Mouse (Mus musculus): ENCODE measurements at regions not wholly inside any gene's neighbourhood (a gene's known extent, or its start where the extent isn't known, plus 50 kb on each side); places are given as distances from the start of the nearest gene placed in this dataset.

DNA sequence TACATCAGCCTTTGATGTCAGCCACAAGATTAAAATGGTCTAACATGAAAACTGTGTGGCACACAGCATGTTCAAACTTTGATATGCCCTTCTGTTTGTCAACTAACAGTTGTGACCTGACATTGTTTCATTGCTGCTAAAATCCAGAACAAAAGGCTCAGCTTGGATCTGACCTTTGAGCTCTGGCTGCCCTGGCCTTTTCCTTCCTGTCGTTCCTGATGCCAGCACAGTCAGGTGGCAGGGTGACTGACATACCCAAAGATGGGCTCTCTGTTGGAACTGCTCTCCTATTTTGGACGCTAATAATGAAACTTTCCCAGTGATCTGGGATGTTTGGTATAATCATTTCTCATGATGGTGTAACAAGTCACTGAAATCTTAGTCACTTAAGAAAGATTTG, 416.8 kb upstream of the Mki67 start:
- no peak for ATAC-seq (replicated peaks; ENCODE audit: low FRiP score, low TSS enrichment, poor library complexity, severe bottlenecking)

DNA sequence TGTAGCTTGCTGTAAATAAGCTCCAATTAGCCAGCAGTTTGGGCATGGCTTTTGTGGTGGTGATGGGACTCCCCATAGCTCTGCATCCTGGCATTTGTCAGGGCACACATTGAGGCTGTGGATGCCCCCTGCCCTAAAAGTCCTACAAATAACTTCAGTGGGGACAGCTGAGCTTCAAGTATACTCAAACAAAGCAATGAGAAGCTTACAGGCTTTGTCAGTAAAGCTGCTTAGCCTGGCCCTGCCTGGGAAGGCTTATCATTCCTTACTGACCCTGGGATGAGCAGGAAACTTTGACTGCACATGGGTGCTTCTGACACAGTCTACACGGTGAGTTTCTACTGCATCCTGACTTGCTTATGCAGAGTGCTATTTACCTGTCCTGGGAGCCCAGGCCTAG, 420.5 kb upstream of the Mki67 start:
- no peak for ATAC-seq (replicated peaks; ENCODE audit: low FRiP score, low TSS enrichment, poor library complexity, severe bottlenecking)

DNA sequence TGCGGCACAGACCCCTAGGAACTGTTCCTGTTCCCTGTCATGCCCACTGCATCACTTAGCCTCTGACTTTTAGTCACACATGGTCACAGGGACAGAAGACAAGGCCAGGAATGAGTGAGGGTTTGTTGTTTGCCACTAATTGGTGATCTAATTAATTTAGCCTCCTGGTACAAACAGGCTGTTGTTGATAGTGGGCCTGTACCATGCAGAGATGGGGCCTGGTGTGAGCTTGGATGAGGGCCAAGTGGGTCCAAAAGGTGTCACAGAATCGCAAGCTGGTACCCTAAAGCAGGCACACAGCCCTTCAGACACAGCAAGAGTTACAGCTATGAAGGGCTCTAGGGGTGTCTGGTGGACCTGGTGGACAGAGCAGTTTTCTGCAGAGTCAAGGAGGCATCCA, 421.2 kb upstream of the Mki67 start:
- ATAC-seq (replicated peaks; ENCODE audit: low FRiP score, low TSS enrichment, poor library complexity, severe bottlenecking) = no peak

DNA sequence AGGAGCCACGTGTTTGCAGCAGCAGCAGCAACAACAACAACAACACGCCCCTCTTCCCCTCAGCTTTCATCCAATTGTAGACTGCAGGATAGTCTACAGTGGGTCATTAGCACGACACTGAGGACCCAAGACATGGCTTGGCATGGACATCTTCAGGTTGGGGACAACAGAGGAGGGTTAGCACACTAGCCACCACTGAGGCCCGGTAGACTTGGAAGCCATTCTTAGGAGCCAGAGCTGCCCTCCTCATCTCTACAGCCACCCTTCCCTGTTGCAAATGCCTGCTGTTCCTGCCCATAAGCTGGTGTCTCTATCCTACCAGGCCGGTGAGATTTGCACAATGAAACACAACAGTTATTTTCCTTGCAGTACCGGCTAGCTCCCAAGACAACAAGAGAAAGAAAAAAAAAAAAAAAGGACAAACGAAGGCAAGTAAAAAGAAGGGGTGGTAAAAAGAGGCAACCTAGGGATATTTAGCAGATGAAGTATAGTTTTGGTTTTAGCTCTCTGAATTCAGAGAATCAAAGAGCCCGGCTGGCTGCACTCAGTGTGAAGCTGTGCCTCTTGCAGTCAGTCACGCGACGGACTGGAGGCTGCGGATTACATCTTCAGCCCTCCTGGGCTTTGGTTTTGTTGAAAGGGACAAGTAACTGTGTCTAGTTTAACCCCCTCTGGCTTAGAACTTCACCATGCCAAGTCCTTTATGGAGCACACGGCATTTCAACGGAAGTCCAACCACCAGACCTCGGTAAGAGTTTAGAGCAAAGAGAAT, 421.9 kb upstream of the Mki67 start:
- no peak for ATAC-seq (replicated peaks; ENCODE audit: low FRiP score, low TSS enrichment, poor library complexity, severe bottlenecking)

DNA sequence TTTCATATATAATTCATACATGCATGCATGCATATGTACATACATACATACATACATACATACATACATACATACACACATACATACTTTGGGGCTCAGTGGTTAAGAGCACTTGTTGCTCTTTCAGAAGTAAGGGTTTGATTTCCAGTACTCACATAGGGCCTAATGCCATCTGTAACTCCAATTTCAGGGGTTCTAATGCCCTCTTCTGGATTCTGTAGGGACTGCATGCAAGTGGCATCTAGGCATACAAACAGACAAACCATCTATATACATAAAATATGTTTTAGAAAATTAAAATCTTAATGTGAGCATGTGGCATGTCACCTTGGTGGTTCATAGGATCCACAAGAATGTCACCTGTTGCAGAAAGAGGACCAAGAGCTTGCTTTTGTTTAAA, 426.7 kb upstream of the Mki67 start:
- peak; percentile 66 for ATAC-seq (replicated peaks; ENCODE audit: low FRiP score, low TSS enrichment, poor library complexity, severe bottlenecking)

DNA sequence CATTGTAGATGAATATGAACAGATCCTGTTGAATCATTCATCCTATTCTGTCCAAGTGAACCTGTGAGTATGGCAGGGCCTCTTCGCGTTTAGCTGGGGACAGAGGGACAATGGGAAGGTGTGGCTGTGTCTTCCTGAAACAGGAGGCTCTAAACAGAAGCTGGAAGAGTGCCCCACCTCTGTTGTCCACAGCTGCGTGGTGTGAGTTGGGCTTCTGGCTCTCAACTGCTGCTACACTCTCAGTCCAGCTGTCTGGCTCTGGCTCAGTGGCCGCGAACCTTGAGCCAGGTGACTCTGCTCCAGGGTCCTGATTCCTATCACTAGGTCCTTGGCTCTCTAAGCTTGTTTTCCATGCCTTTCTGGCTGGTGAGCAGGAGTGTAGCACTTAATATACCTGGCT, 434.0 kb upstream of the Mki67 start:
- ATAC-seq (replicated peaks; ENCODE audit: low FRiP score, low TSS enrichment, poor library complexity, severe bottlenecking) = no peak

DNA sequence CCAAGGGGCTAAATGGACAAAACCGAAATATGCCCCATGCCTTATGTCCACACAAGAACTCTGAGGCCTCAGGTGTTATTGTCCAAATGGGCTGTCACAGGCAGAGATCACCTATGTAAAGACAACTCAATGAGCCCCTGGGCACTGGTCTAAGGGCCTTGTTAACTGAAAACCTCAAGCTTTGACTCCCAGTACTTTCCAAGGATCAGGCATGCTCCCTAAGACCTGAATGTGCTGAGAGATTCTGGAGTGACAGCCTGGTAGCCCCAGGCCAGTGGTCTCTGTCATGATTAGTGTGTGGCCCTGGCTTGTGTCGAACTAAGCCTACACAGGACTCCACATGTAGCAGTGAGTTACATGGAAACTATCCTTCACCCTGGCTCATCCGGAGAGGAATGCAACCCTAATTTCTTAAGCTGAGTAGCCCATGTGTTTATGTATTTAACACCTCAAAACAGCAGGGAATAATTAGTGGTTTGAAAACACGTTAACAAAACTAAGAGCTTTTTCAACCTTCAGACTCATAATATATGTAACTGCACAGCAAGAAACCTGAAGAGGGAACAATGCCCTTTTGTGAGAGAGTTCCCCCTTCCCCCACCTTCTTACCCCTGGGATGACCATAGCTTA, 435.3 kb upstream of the Mki67 start:
- ATAC-seq (replicated peaks; ENCODE audit: low FRiP score, low TSS enrichment, poor library complexity, severe bottlenecking) = no peak

DNA sequence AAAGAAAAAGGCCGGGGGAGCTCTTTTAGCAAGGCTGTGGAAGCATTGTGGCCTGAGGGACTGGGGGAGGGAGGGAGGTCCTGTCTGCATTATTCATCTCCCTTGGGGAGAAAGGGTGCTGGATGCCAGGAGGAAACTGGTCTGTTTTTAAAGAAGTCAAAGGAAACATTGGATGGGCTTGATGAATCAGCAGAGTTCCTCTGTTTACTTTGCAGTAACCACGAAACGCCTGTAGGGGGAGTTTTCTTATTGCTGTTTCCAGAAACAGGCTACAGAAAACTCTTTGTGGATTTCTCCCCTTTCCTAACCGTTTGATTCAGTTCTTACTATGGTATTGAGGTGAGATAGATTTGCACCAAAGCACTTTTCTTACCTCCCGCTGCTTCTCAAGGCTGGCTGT, 436.3 kb upstream of the Mki67 start:
- ATAC-seq (replicated peaks; ENCODE audit: low FRiP score, low TSS enrichment, poor library complexity, severe bottlenecking) = 0 out of 2 replicates have a peak, but pooled peaks have one; percentile 52

DNA sequence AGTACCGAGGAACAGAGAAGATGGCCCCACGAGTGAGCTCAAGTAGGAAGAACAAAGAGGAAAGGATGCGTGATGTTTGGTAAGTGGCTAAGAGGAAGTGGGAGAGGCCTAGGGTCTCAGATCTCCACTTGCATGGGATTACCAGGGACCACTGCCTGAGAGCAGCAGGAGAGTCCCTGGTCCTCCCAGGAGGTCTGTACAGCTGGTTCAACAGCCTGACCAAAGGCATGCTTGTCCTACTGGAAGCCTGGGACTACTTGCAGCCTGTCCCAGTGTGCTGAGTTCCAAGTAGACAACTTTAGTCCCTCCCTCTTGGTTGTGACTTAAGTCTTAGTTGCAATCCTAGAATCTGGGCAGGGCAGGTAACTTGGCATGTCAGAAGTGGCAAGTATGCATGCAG, 437.5 kb upstream of the Mki67 start:
- no peak for ATAC-seq (replicated peaks; ENCODE audit: low FRiP score, low TSS enrichment, poor library complexity, severe bottlenecking)

DNA sequence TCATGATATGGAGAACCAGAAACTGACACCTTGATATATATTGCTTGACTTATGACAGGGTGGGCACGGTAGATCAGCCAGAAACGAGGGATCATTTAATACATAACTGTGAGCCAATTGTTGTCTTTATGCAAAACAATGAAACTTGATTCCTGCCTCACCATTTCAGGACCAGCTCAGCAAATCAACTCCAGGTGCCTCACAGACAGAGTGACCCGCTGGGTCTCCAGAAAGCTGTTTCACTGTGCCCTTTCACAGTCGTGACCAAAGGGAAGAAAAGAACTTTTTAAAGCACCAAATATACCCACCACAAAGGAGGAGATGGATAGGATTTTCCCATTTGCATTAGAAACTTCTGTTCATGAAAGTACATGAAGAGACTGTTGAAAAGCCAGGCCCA, 443.0 kb upstream of the Mki67 start:
- ATAC-seq (replicated peaks; ENCODE audit: low FRiP score, low TSS enrichment, poor library complexity, severe bottlenecking) = no peak

DNA sequence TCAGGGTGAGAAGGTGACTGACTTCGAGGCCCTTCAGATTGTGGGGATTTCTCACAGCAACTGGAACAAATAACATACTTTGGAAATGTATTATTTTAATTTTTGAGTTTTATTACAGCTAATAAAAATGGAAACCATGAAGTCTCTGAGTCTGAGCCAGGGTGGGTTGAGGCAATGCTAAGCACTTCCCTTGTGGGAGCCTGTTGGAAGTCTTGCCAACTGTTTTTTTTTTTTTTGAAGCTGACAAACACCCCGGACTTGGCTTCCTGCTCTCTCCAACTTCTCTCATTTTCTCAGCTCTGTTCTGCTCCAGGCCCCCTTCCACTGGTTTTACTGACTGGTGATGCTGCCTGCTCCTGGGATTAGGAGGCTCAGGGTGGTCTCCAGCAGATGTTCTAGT, 445.4 kb upstream of the Mki67 start:
- ATAC-seq (replicated peaks; ENCODE audit: low FRiP score, low TSS enrichment, poor library complexity, severe bottlenecking) = no peak

DNA sequence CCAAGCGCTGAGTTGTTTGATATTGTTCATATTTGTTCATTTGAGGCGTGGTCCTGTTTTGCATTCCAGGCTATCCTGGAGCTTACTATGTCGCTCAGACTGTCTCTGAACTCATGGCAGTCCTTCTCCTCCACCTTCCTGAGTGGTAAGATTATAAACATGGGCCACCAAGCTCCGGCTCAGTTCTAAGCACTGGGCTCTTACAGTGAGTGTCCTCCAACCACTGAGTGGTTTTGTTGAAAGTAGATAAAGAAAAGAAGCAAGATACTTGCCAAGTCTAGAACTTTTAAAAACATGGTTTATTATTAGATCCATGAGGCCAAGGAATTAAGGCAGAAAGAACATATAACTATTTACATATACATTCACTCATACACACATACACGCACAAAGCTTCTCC, 448.7 kb upstream of the Mki67 start:
- no peak for ATAC-seq (replicated peaks; ENCODE audit: low FRiP score, low TSS enrichment, poor library complexity, severe bottlenecking)

DNA sequence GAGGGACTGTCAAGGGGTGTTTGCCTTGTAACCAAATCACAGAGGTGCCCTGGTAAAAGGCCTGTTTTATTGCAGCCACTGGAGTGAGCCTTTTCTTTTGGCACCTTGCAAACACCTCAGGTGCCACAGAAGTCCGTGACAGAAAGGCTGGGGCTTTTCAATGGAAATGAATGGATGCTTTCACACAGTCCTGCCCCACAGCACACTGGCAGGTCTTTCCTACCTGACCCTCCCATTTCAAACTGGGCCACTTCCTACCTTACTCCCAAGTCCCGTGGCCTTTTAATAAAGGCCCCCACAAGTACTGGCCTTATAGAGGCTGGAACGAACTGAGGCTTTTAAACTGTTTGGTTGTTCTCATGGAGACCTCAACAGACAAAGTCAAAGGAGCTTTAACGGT, 453.1 kb upstream of the Mki67 start:
- no peak for ATAC-seq (replicated peaks; ENCODE audit: low FRiP score, low TSS enrichment, poor library complexity, severe bottlenecking)

DNA sequence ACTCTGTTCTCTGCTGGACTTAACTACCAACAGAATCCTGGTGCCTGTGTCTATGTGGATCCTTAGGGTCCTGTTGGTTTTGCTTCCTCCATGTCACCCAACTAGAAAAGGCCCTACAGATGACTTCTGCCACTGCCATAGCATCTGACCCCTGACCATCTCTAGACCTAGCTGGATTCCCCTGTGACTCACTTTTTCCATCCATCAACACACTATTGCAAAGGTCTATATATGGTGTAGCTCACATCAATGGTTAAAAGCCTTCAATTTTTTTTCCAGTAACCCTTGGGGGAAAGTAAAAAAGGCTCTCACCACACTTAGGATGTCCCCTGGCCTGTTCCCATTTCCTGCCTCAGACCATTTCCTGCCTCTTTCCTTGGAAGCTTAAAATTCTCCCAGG, 460.2 kb upstream of the Mki67 start:
- ATAC-seq (replicated peaks; ENCODE audit: low FRiP score, low TSS enrichment, poor library complexity, severe bottlenecking) = no peak

DNA sequence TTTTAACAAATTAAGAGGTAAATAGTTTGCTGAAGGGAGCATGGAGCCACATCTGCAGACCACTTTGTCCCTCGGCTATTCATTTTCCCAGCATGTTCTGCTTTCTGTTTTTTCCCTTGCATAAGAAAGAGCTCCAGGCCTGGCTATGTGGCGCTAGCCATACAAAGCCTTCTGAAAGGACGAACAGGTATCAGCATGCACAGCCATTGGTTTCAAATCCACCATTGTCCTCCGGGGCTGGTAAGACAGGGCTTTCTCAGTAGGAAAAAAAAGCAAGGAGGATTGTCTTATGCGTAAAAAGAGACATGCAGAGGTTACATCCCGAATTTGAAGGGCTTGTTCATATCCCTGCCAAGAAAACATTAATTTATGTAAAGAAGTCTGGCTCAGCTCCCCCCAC, 464.8 kb upstream of the Mki67 start:
- ATAC-seq (replicated peaks; ENCODE audit: low FRiP score, low TSS enrichment, poor library complexity, severe bottlenecking) = no peak

DNA sequence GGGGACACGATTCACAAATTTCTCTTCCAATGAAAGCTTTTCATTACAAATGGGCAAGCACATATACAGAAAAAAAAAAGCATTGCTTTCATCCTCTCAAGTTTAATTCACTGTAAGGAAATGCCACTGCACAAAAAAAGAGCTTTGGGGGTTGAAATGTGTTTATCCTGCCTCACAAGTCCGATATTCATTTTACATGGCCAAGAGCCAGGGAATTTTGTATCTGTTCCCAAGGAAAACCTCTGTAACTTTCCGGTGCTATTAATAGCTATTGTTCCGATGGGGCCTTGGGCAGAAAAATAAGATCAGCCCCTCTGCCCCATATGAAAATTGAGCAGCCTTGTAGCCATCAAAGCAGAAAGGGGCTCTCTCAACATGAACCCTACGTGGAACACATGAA, 465.9 kb upstream of the Mki67 start:
- ATAC-seq (replicated peaks; ENCODE audit: low FRiP score, low TSS enrichment, poor library complexity, severe bottlenecking) = no peak

DNA sequence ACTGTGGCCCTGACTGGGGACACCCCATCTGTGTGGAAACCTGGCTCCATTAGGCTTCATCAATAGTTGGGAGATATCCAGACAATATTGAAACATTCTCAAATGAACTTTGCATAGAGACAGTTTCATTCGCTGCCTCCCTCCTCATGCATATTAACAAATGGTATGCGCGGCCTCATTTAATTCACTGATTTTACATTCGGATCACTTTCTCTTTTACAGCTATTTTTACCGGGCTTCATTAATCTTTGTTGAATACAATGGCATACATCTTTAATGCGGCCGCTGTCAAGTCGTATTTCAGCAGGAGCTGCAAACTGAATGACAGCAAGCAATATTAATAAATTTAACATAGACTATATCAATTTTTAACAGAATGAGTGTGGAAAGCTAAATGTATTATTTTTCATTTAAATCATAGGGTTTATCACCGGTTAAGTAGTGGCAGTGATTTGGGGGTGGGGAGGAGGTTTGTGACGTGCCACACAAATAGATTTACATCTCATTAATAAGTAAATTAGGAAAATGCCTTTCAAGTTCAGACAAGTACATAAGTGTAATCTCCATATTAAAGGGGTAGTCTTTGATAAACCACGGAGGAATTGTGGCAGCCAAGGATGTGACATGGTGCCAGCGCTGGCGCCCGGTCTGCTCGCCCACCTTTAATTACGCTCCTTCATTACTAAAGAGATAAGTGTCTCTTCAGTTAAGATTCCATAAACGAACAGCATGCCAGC, 480.4 kb upstream of the Mki67 start:
- no peak for ATAC-seq (replicated peaks; ENCODE audit: low FRiP score, low TSS enrichment, poor library complexity, severe bottlenecking)

DNA sequence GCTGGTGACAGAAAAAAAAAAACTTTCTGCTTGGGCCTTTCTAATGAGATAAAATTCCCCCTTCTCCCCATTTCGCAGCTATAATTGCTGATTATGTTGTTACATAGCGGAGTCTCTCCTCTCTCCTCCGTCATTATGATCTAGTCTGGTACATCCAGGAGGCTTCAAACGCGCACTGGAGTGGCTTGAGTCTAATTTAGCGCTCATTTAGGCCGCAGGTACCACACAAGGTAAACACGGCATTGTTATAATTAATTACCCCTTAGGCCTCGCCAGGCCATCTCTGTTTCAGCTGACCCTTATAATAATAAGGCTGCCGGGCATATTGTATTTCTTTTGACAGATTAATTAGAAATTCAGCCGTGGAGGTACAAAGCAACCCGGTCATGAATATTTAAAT, 492.7 kb upstream of the Mki67 start:
- no peak for ATAC-seq (replicated peaks; ENCODE audit: low FRiP score, low TSS enrichment, poor library complexity, severe bottlenecking)

DNA sequence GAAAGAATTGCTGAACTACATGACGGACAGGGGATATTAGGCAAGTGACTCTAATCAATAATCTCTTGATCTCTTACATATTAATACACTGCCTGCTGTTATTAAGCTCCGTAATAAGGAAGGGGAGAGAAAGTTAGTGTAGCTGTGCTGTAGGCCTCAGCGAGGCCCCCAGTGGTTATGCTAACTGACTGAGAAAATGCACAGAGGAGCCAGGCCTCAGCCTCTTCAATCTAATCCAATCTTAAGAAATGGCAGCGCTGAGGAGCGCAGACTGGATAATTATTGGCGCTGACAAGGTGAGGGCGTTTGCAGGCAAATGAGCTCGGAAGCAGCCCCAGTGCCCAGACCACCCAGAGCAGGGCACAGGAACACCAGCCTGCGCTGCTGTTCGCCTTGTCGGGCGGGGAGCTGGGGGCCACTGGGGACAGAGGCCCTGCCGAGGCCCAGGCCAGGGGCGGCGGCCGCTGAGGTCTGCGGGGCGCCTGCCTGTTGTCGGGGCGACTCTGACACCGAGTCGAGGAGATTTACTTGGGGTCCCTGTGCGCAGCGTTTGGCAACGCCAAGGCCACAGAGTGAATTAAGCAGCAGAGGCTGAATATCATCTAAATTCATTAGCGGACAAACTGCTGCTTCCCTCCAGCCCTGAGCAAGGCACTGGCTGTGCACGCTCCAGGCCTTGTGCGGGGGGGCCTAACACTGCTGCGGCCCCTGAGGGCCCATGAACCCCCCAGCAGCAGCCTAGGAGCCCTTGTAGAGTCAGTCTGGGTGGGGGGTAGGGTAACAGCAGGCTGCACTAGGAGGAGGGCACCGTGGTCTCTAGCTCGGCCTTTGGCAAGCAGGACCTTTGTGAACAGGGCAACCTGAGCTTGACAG, 493.4 kb upstream of the Mki67 start:
- no peak for ATAC-seq (replicated peaks; ENCODE audit: low FRiP score, low TSS enrichment, poor library complexity, severe bottlenecking)

DNA sequence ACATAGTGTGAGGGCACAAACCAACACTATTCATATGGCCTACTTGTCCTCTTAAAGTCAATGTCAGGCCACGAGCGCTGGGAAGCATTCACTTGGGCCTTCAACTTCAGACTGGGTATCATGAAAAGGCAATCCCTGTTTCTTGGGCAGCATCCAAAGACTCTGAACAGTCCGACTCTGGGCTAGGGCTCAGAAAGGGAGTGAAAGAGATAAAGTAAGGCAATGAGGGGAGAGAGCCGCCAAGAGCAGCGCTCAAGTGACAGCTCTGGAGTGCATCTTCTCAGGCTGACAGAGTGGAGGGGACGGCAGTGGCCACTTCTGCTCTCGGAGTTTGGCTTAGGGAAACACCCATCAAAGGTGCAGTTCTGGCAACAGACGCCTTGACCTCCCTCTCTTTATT, 496.3 kb upstream of the Mki67 start:
- no peak for ATAC-seq (replicated peaks; ENCODE audit: low FRiP score, low TSS enrichment, poor library complexity, severe bottlenecking)

Measured in megakaryocyte-erythroid progenitor cell, adult 5-6 weeks (primary cell).